Mouse (Mus musculus) liver, embryonic 12.5 days (tissue): Measurements from ENCODE around the gene Pcsk7. TPM values are rescaled to one million over a fixed set of nuclear protein-coding genes. Genes with fewer than 3 reads are reported as not detected.

Source experiments
- ATAC-seq: fragments of 200-750 bp; cut with Nextera tagmentation; 2 replicates; pipeline ENCODE4 v1.8.0; 2017; ENCODE audit warnings: moderate number of reproducible peaks, mild to moderate bottlenecking, moderate library complexity
- H3K27ac ChIP-seq: fragments of 300-500 bp; sonication (generic); 2 replicates; pipeline ENCODE4 v1.5.1; 2016; ENCODE audit warnings: mild to moderate bottlenecking
- H3K27me3 ChIP-seq: fragments of 300-500 bp; sonication (generic); replicated peaks from 2 replicates; pipeline ENCODE4 v1.6.1; 2016; ENCODE audit warnings: mild to moderate bottlenecking, moderate library complexity
- H3K36me3 ChIP-seq: fragments of 300-500 bp; sonication (generic); 2 replicates; pipeline ENCODE4 v1.6.1; 2016; ENCODE audit warnings: mild to moderate bottlenecking, moderate library complexity
- H3K4me1 ChIP-seq: fragments of 300-500 bp; sonication (generic); 2 replicates; pipeline ENCODE4 v1.6.1; 2016
- H3K4me2 ChIP-seq: fragments of 300-500 bp; sonication (generic); 2 replicates; pipeline ENCODE4 v1.6.1; 2016; ENCODE audit warnings: mild to moderate bottlenecking, moderate library complexity
- H3K4me3 ChIP-seq: fragments of 300-500 bp; sonication (generic); 2 replicates; pipeline ENCODE4 v1.5.1; 2016; ENCODE audit warnings: mild to moderate bottlenecking, moderate library complexity
- H3K9ac ChIP-seq: fragments of 300-500 bp; sonication (generic); 2 replicates; pipeline ENCODE4 v1.6.1; 2016; ENCODE audit warnings: mild to moderate bottlenecking, moderate library complexity
- H3K9me3 ChIP-seq: fragments of 300-500 bp; sonication (generic); replicated peaks from 2 replicates; pipeline ENCODE4 v1.6.1; 2016; ENCODE audit warnings: mild to moderate bottlenecking, moderate library complexity
- WGBS: fragments of 180-500 bp; shearing (Covaris S2); methylation state at CpG from one replicate; pipeline ENCODE4 v1.1.7; 2016; ENCODE audit not compliant: insufficient replicate concordance; 5-methylcytosine and 5-hydroxymethylcytosine counted together
- polyA plus RNA-seq: library from polyadenylated mRNA; unstranded; fragments of >200 nt; fragmentation: Nextera tagmentation; extraction: Ambion mirVana; gene quantifications from 2 replicates; pipeline ENCODE4 v1.2.1, GENCODE M21; 2016

The Pcsk7 gene
- 9.8 and 10.6 TPM in 2 replicates for polyA plus RNA-seq

DNA sequence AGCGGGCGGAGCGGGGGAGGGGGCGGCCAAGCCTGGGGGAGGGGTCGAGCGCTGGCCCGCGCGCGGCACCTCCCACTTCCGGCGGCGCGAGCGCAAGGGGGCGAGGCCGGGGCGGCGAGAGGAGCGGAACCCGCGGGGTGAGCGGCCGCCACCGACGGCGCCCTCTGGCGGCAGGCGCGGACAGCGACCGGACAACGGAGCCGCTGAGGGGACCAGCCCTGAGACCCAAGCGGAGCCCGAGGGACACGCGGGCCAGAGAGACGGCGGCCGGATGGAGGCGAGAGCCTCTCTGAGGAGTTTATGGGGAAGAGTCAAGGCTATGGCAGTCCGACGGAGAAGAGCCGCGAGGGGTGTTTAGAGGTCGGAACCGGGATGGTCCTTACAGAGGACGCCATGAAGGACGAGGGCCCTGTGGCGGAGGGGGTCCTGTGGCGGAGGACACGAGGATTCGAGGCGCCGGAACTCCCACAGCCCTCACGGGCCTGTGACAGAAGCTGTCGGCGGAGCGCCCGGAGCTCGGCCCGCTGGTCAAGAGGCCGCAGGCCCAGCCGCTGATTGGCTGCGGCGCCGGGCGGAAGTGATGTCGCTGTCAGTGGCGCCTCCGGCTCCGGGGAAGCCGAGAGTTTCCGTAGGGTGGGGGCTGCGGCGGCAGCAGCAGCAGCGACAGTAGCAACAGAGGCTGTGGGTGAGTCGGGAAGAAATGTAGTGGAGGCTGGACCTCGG lies at the start of gene Pcsk7, which contains the start of gene Rnf214:
Gene Pcsk7 (plus strand): TSS at position 143 of the 723 bp plus-strand sequence.
Gene Rnf214 (minus strand): TSS at position 557 of the 723 bp plus-strand sequence.
- Histone ChIP-seq H3K4me1 (peaks cover 27% of the 10 kb centered on the region), H3K9ac (peak within 1 kb of the TSS; percentile 98), H3K27me3 (no peaks in the 10 kb centered on the region), H3K27ac (peak within 1 kb of the TSS; percentile 98), H3K4me3 (peak within 1 kb of the TSS; percentile 99), H3K4me2 (peak within 1 kb of the TSS; percentile 92), H3K9me3 (no peaks in the 10 kb centered on the region), H3K36me3 (peaks cover 51% of the 10 kb centered on the region)
- ATAC-seq = peak; percentile 92
- WGBS = under 1% methylated on average over 80 of the region's 80 CpGs

DNA sequence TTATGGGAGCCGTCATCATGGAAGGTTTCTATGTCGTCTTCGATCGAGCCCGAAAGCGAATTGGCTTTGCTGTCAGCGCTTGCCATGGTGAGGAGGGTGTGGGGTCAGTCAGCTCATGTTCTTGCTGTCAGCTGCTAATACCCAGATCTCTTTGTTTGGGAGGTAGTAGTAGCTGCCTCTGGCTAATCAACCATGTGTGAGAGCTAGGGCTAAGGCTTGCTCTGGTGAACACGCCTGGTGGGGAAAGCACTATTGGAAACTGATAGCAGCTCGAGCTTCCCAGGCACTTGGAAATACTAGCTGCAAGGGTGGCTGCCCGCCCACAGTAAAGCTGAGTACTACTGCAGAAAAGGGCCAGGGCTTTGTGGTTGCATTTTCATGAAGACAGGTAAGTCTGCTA lies 46.9 kb upstream of the Pcsk7 start:
- no peak overlapping the region for H3K27ac ChIP-seq
- H3K4me3 ChIP-seq = no peak overlapping the region
- H3K4me2 ChIP-seq = no peak overlapping the region
- H3K9ac ChIP-seq = no peak overlapping the region
- H3K36me3 ChIP-seq = peaks cover 84% of the 10 kb centered on the region
- no peaks in the 10 kb centered on the region for H3K4me1 ChIP-seq
- 86% methylated on average over 10 of the region's 10 CpGs for WGBS
- no peaks in the 10 kb centered on the region for H3K27me3 ChIP-seq
- H3K9me3 ChIP-seq = no peaks in the 10 kb centered on the region
- no peak for ATAC-seq

DNA sequence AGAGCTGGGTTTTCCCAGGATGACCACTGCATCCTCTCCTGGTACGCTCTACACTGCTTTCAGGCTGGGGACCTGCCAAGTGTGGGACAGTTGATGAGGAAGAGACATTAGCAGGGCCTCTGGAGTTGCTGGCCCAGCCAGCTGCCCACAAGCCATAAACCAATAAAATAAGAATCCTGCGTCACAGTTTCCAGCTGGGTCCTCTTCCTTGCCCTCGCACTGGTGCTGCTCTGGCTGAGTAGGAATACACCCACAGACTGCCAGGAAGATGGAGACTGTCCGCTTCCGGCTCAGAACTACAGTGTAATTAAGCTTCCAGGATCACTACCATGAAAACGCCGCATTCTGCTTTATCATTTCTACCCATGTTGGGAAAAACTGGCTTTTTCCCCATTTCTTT lies 44.5 kb upstream of the Pcsk7 start:
- Histone ChIP-seq H3K4me3 (no peak overlapping the region), H3K27me3 (no peaks in the 10 kb centered on the region), H3K9ac (no peak overlapping the region), H3K9me3 (no peaks in the 10 kb centered on the region), H3K4me2 (no peak overlapping the region), H3K36me3 (peaks cover 90% of the 10 kb centered on the region), H3K27ac (no peak overlapping the region), H3K4me1 (no peaks in the 10 kb centered on the region)
- no peak for ATAC-seq
- 87% methylated on average over 7 of the region's 7 CpGs for WGBS

DNA sequence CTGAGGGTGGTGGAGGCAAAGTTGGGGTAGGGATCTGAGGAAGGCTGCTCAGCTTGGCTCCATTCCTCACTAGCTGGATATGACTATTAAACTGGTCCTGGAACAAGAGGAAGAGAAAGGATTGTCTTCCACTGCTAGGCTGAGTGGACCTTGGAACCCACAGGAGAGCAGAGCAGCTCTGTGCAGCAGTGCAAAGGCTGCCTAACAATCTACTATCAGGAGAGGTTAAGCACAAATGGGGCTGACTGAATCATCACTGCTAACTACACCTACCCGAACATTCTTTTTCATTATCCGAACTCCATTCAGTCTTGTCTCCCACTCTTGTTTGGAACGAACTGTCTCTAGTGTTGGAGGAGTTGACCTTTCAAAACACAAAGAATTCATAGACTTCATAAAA lies 37.1 kb upstream of the Pcsk7 start:
- no peak overlapping the region for H3K9ac ChIP-seq
- H3K4me1 ChIP-seq = no peaks in the 10 kb centered on the region
- no peak for ATAC-seq
- H3K4me2 ChIP-seq = no peak overlapping the region
- peaks cover 94% of the 10 kb centered on the region for H3K36me3 ChIP-seq
- no peak overlapping the region for H3K4me3 ChIP-seq
- no peaks in the 10 kb centered on the region for H3K9me3 ChIP-seq
- no peak overlapping the region for H3K27ac ChIP-seq
- 80% methylated on average over 3 of the region's 3 CpGs for WGBS
- no peaks in the 10 kb centered on the region for H3K27me3 ChIP-seq

DNA sequence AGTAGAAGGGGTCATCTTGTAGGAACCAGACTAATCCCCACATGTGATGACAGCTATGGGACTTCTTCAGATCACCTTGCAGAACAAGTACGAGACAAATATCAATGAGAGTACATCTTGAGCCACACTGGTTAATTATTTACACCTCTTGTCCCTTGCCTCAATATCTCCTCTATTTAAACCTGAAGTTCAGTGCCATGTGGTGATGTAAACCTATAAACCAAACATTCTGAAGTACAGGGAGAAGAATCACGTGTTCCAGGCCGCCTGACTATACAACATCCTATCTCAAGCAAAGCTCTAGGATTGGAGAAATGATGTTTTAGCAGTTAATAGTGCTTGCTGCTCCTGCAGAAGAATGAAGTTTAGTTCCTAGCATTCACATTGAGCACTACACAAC lies 36.0 kb upstream of the Pcsk7 start:
- Histone ChIP-seq H3K9me3 (no peaks in the 10 kb centered on the region), H3K9ac (no peak overlapping the region), H3K36me3 (peaks cover 93% of the 10 kb centered on the region), H3K27ac (no peak overlapping the region), H3K4me1 (no peaks in the 10 kb centered on the region), H3K4me2 (no peak overlapping the region), H3K4me3 (no peak overlapping the region), H3K27me3 (no peaks in the 10 kb centered on the region)
- 80% methylated on average over 3 of the region's 3 CpGs for WGBS
- no peak for ATAC-seq

DNA sequence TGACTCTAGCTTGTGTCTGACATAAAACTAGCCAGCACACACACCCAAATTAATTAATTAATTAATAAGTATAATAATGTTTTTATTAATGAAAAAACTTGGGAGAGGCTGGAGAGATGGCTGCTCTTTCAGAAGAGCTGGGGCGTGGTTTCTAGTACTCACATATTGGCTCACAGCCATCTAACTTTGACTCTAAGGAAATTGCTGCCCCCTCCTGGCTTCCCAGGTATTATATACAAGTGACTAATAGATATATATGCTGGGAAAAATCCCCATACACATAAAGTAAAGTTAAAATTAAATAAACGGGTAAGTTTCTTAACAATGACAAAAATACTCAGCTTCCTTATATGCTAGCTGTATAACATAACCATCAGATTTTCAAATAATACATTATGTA lies 28.4 kb upstream of the Pcsk7 start:
- no peaks in the 10 kb centered on the region for H3K9me3 ChIP-seq
- H3K4me1 ChIP-seq = no peaks in the 10 kb centered on the region
- H3K4me3 ChIP-seq = no peak overlapping the region
- peaks cover 56% of the 10 kb centered on the region for H3K36me3 ChIP-seq
- ATAC-seq = no peak
- H3K27me3 ChIP-seq = no peaks in the 10 kb centered on the region
- WGBS = 62% methylated on average over 2 of the region's 2 CpGs
- H3K27ac ChIP-seq = no peak overlapping the region
- H3K9ac ChIP-seq = no peak overlapping the region
- no peak overlapping the region for H3K4me2 ChIP-seq

DNA sequence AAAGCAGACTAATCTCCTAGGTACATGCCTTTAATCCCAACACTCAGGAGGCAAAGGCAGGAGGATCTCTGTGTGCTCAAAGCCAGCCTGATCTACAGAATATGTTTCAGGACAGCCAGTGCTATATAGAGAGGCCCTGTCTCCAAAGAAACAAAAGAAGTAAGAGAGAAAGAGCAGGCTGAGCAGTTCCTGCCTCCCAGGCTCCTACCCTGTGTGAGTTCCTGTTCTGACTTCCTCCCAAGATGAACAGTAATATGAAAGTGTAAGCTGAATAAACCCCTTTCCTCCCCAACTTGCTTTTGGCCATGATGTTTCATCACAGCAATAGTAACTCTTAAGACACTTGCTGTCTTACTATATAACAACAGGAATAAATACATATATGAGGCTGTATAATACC lies 12.6 kb upstream of the Pcsk7 start:
- no peak for ATAC-seq
- no peaks in the 10 kb centered on the region for H3K9me3 ChIP-seq
- H3K36me3 ChIP-seq = peaks cover 95% of the 10 kb centered on the region
- no peak overlapping the region for H3K4me3 ChIP-seq
- H3K9ac ChIP-seq = no peak overlapping the region
- no peak overlapping the region for H3K4me2 ChIP-seq
- H3K27ac ChIP-seq = no peak overlapping the region
- H3K27me3 ChIP-seq = no peaks in the 10 kb centered on the region
- H3K4me1 ChIP-seq = no peaks in the 10 kb centered on the region

DNA sequence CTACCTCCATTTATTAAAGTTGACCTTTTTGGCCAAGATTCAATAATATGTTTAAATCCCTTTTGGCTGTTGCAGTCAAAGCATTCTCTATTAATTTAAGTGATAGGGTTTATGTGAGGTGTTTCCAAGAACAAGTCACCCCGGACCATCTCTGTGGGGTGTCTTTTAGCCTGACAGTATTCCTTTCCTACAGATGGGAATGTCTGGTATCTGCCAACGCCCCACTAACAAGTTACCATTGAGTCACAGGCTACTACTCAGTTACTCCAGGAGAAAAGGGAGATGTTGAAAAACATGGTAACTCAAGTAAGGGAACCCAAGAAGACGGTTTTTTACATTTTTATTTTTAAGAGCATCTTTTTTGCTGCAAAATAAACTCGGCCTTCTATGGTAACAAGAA lies 1.1 kb upstream of the Pcsk7 start:
- H3K4me2 ChIP-seq = peak overlapping the region; percentile 92
- 70% methylated on average over 4 of the region's 4 CpGs for WGBS
- H3K4me3 ChIP-seq = peak overlapping the region; percentile 99
- peaks cover 44% of the 10 kb centered on the region for H3K36me3 ChIP-seq
- H3K27ac ChIP-seq = no peak overlapping the region
- no peak for ATAC-seq
- H3K4me1 ChIP-seq = peaks cover 27% of the 10 kb centered on the region
- H3K27me3 ChIP-seq = no peaks in the 10 kb centered on the region
- peak overlapping the region; percentile 98 for H3K9ac ChIP-seq
- no peaks in the 10 kb centered on the region for H3K9me3 ChIP-seq

DNA sequence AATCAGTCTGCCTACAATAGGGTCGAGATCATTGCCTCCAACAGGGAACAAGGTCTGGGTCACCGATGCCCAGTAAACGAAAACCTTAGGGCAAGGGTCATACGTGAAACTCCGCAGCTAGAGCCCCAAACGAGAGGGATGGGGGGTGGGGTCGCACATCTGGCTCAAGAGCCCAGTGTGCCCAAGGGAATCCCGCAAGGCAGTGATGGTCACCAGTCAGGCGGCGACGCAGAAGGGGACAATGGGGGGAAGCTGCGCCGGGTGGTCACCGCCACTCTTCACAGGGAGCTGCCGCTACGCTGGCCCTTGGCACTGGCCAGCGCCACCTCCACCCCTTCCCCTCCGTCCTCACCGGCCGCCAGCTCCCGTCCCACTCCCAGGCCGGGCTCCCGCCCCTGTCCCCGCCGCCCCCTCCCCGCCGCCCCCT lies 473 bp upstream of the Pcsk7 start:
- Histone ChIP-seq H3K27me3 (no peaks in the 10 kb centered on the region), H3K9me3 (no peaks in the 10 kb centered on the region), H3K4me1 (peaks cover 27% of the 10 kb centered on the region), H3K4me2 (peak overlapping the region; percentile 92), H3K4me3 (peak overlapping the region; percentile 99), H3K27ac (peak overlapping the region; percentile 98), H3K9ac (peak overlapping the region; percentile 98), H3K36me3 (peaks cover 47% of the 10 kb centered on the region)
- WGBS = 2% methylated on average over 22 of the region's 27 CpGs
- ATAC-seq = peak; percentile 28

DNA sequence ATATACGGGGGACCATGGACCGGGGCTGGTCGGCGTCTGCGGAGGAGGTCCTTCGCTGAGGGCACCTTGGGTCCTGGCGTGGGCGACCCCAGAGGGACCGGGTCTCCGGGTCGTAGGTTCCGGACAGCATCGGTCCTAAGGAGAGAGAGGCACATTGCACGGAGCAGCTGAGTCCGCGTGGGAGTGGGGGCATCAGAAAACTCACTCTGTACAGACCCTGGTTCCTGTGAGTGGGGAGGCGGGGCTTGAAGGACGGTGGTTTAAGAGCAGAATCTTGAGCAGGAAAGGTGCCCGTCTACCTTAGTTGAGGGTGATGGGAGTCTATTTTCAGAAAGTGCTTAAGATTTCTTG lies 756 bp downstream of the Pcsk7 start:
- Histone ChIP-seq H3K4me3 (peak overlapping the region; percentile 99), H3K9me3 (no peaks in the 10 kb centered on the region), H3K4me2 (peak overlapping the region; percentile 92), H3K27ac (peak overlapping the region; percentile 98), H3K27me3 (no peaks in the 10 kb centered on the region), H3K4me1 (peaks cover 27% of the 10 kb centered on the region), H3K36me3 (peaks cover 51% of the 10 kb centered on the region), H3K9ac (peak overlapping the region; percentile 98)
- peak; percentile 43; the same call in 1 of the 2 replicates for ATAC-seq
- under 1% methylated on average over 19 of the region's 19 CpGs for WGBS

DNA sequence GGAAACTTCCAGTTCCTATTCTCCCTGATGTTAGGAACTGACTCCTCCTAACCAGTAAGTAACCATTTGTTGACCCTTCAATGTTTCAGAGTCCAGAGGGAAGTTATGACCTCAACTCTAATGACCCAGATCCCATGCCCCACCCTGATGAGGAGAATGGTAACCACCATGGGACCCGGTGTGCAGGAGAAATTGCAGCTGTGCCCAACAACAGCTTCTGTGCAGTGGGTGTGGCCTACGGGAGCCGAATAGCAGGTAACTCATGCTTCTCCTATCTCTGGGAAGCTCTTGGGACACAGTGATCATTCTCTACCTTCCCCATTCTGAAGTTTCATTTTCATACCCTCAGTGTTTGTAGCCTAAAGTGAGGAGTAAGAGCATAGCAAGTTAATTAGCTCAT lies 4.7 kb downstream of the Pcsk7 start:
- WGBS = 77% methylated on average over 3 of the region's 3 CpGs
- Histone ChIP-seq H3K27me3 (no peaks in the 10 kb centered on the region), H3K9me3 (no peaks in the 10 kb centered on the region), H3K27ac (no peak overlapping the region), H3K36me3 (peaks cover 74% of the 10 kb centered on the region), H3K4me3 (no peak overlapping the region), H3K9ac (no peak overlapping the region), H3K4me2 (no peak overlapping the region), H3K4me1 (peaks cover 14% of the 10 kb centered on the region)
- ATAC-seq = no peak

DNA sequence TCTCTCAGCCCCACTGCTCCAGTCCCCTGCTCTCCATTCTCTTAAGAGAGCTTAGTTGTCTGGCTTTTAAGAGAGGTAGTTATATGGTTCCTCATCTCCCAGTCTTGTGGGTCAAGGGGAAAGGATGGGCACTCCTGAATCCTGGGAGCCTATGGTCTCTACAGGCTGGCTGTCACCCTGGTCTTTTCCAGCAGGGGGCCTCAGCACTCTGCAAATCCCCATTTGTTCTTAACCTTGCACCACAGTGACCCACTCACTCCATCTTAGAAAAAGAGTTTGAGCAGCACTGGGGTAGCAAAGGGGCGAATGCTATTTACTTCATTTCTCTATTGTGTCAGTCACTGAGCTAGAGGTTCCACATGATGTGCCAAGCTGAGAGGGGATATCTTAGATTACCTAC lies 5.4 kb downstream of the Pcsk7 start:
- H3K36me3 ChIP-seq = peaks cover 81% of the 10 kb centered on the region
- H3K9ac ChIP-seq = no peak overlapping the region
- no peaks in the 10 kb centered on the region for H3K27me3 ChIP-seq
- no peak overlapping the region for H3K27ac ChIP-seq
- no peaks in the 10 kb centered on the region for H3K9me3 ChIP-seq
- H3K4me2 ChIP-seq = no peak overlapping the region
- no peak for ATAC-seq
- no peak overlapping the region for H3K4me3 ChIP-seq
- WGBS = 58% methylated on average over 1 of the region's 1 CpGs
- H3K4me1 ChIP-seq = peaks cover 14% of the 10 kb centered on the region

DNA sequence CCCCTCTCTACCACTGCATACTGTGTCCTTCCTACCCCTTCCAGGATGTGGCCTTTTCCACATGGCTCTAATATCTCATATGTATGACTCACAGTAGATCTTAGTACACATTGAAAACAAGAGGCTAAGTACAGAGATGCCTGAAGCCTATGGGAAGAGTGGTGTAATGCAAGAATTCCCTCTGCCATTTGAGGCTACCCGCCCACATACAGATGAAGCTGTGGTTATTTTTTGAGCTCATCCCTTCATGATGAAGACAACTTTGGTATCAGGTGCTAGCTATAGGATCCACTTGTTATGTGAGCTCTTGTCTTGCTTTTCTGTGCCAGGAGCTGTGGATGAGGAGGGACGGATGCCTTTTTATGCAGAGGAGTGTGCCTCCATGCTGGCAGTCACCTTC lies 9.4 kb downstream of the Pcsk7 start:
- Histone ChIP-seq H3K4me1 (no peaks in the 10 kb centered on the region), H3K36me3 (peaks cover 93% of the 10 kb centered on the region), H3K4me2 (no peak overlapping the region), H3K27me3 (no peaks in the 10 kb centered on the region), H3K27ac (no peak overlapping the region), H3K9me3 (no peaks in the 10 kb centered on the region), H3K4me3 (no peak overlapping the region), H3K9ac (no peak overlapping the region)
- no peak for ATAC-seq
- WGBS = 74% methylated on average over 2 of the region's 2 CpGs
